Mouse (Mus musculus) forebrain, embryonic 15.5 days (tissue): ENCODE data around the gene Lmtk2. TPM values are rescaled to one million over a fixed set of nuclear protein-coding genes. Genes with fewer than 3 reads are reported as not detected.

Source experiments
- ATAC-seq: fragments of 200-750 bp; cut with Nextera tagmentation; replicated peaks from 2 replicates; pipeline ENCODE4 v1.8.0; 2017; ENCODE audit warnings: mild to moderate bottlenecking, moderate TSS enrichment, moderate library complexity
- H3K27ac ChIP-seq: fragments of 300-500 bp; sonication (generic); replicated peaks from 2 replicates; pipeline ENCODE4 v1.5.1; 2015; ENCODE audit warnings: mild to moderate bottlenecking, inconsistent platforms
- H3K27me3 ChIP-seq: fragments of 300-500 bp; sonication (generic); 2 replicates; pipeline ENCODE4 v1.6.1; 2015; ENCODE audit warnings: inconsistent platforms
- H3K36me3 ChIP-seq: fragments of 300-500 bp; sonication (generic); 2 replicates; pipeline ENCODE4 v1.6.1; 2015; ENCODE audit warnings: mild to moderate bottlenecking, inconsistent platforms
- H3K4me1 ChIP-seq: fragments of 300-500 bp; sonication (generic); 2 replicates; pipeline ENCODE4 v1.6.1; 2015; ENCODE audit warnings: inconsistent platforms
- H3K4me2 ChIP-seq: fragments of 300-500 bp; sonication (generic); replicated peaks from 2 replicates; pipeline ENCODE4 v1.6.1; 2015; ENCODE audit warnings: mild to moderate bottlenecking, inconsistent platforms
- H3K4me3 ChIP-seq: fragments of 300-500 bp; sonication (generic); 2 replicates; pipeline ENCODE4 v1.5.1; 2015; ENCODE audit warnings: mild to moderate bottlenecking, inconsistent platforms
- H3K9ac ChIP-seq: fragments of 300-500 bp; sonication (generic); replicated peaks from 2 replicates; pipeline ENCODE4 v1.6.1; 2015; ENCODE audit warnings: mild to moderate bottlenecking, inconsistent platforms
- H3K9me3 ChIP-seq: fragments of 300-500 bp; sonication (generic); 2 replicates; pipeline ENCODE4 v1.6.1; 2016; ENCODE audit warnings: inconsistent platforms
- WGBS: fragments of 180-500 bp; shearing (Covaris S2); methylation state at CpG from one replicate; pipeline ENCODE4 v1.1.7; 2015; ENCODE audit warnings: mixed read lengths; 5-methylcytosine and 5-hydroxymethylcytosine counted together
- polyA plus RNA-seq: library from polyadenylated mRNA; unstranded; fragments of >200 nt; fragmentation: Nextera tagmentation; extraction: Ambion mirVana; gene quantifications from 2 replicates; pipeline ENCODE4 v1.2.1, GENCODE M21; 2015

The Lmtk2 gene
- polyA plus RNA-seq, 1 experiment from 2014 or later, result 8.4 TPM

- 22% methylated on average over 7 of the region's 7 CpGs for WGBS
These were observed 54.3 kb downstream of the Lmtk2 start for GRCm38 (mm10) chr5:144154528-144154927.

GRCm38 (mm10) chr5:144158604-144159003 is 58.4 kb downstream of the Lmtk2 start:
- H3K36me3 ChIP-seq, result peaks cover 15% of the 10 kb centered on the region; the same call in 1 of the 2 replicates
- peak overlapping the region; percentile 65 for H3K27ac ChIP-seq
- H3K9me3 ChIP-seq, result no peaks in the 10 kb centered on the region
- H3K27me3 ChIP-seq, result no peaks in the 10 kb centered on the region
- peak; percentile 77 for ATAC-seq
- no peak overlapping the region for H3K4me2 ChIP-seq
- WGBS, result 17% methylated on average over 4 of the region's 4 CpGs
- H3K4me1 ChIP-seq, result peaks cover 7% of the 10 kb centered on the region
- H3K9ac ChIP-seq, result no peak overlapping the region
- no peak overlapping the region for H3K4me3 ChIP-seq

More at GRCm38 (mm10) chr5:144154528-144154927, 54.3 kb downstream of the Lmtk2 start:
- Histone ChIP-seq H3K4me2 (no peak overlapping the region), H3K27me3 (no peaks in the 10 kb centered on the region), H3K4me3 (no peak overlapping the region), H3K27ac (no peak overlapping the region), H3K36me3 (peaks cover 21% of the 10 kb centered on the region), H3K9me3 (no peaks in the 10 kb centered on the region), H3K4me1 (peaks cover 7% of the 10 kb centered on the region), H3K9ac (no peak overlapping the region)
- 0 out of 2 replicates have a peak, but pooled peaks have one; percentile 46 for ATAC-seq

GRCm38 (mm10) chr5:144159137-144159536 is 58.9 kb downstream of the Lmtk2 start:
- peaks cover 7% of the 10 kb centered on the region for H3K4me1 ChIP-seq
- H3K4me2 ChIP-seq, result no peak overlapping the region
- no peak for ATAC-seq
- 84% methylated on average over 8 of the region's 8 CpGs for WGBS
- H3K27ac ChIP-seq, result peak overlapping the region; percentile 65
- H3K36me3 ChIP-seq, result peaks cover 15% of the 10 kb centered on the region; the same call in 1 of the 2 replicates
- H3K9me3 ChIP-seq, result no peaks in the 10 kb centered on the region
- H3K4me3 ChIP-seq, result no peak overlapping the region
- H3K9ac ChIP-seq, result no peak overlapping the region
- H3K27me3 ChIP-seq, result no peaks in the 10 kb centered on the region

- Histone ChIP-seq H3K27ac (0 out of 2 replicates have a peak overlapping the region, but pooled peaks have one; percentile 12), H3K4me3 (no peak overlapping the region), H3K4me2 (no peak overlapping the region), H3K36me3 (peaks cover 22% of the 10 kb centered on the region), H3K27me3 (no peaks in the 10 kb centered on the region), H3K9me3 (no peaks in the 10 kb centered on the region), H3K4me1 (peaks cover 7% of the 10 kb centered on the region), H3K9ac (no peak overlapping the region)
- WGBS, result 85% methylated on average over 5 of the region's 5 CpGs
- no peak for ATAC-seq
These were observed 62.0 kb downstream of the Lmtk2 start for GRCm38 (mm10) chr5:144162080-144162812.

GRCm38 (mm10) chr5:144162813-144163517 is 62.7 kb downstream of the Lmtk2 start:
- Histone ChIP-seq H3K9ac (no peak overlapping the region), H3K4me2 (no peak overlapping the region), H3K27me3 (no peaks in the 10 kb centered on the region), H3K27ac (0 out of 2 replicates have a peak overlapping the region, but pooled peaks have one; percentile 12), H3K9me3 (no peaks in the 10 kb centered on the region), H3K4me3 (no peak overlapping the region), H3K4me1 (peaks cover 7% of the 10 kb centered on the region), H3K36me3 (peaks cover 20% of the 10 kb centered on the region)
- no peak for ATAC-seq
- 74% methylated on average over 10 of the region's 10 CpGs for WGBS

- no peak overlapping the region for H3K4me3 ChIP-seq
- no peak overlapping the region for H3K9ac ChIP-seq
- H3K36me3 ChIP-seq, result peaks cover 28% of the 10 kb centered on the region
- no peaks in the 10 kb centered on the region for H3K9me3 ChIP-seq
- H3K4me1 ChIP-seq, result peaks cover 6% of the 10 kb centered on the region; the same call in 1 of the 2 replicates
- no peak for ATAC-seq
- no peaks in the 10 kb centered on the region for H3K27me3 ChIP-seq
- H3K4me2 ChIP-seq, result no peak overlapping the region
- no peak overlapping the region for H3K27ac ChIP-seq
- 86% methylated on average over 3 of the region's 3 CpGs for WGBS
These were observed 65.5 kb downstream of the Lmtk2 start for GRCm38 (mm10) chr5:144165756-144166155.

- 56% methylated on average over 8 of the region's 8 CpGs for WGBS
- H3K27me3 ChIP-seq, result no peaks in the 10 kb centered on the region
- H3K4me1 ChIP-seq, result peaks cover 6% of the 10 kb centered on the region; the same call in 1 of the 2 replicates
- H3K4me3 ChIP-seq, result no peak overlapping the region
- no peak overlapping the region for H3K9ac ChIP-seq
- peaks cover 55% of the 10 kb centered on the region for H3K36me3 ChIP-seq
- H3K9me3 ChIP-seq, result no peaks in the 10 kb centered on the region
- H3K27ac ChIP-seq, result peak overlapping the region; percentile 19; the same call in 1 of the 2 replicates
- no peak for ATAC-seq
- H3K4me2 ChIP-seq, result no peak overlapping the region
These were observed 69.2 kb downstream of the Lmtk2 start for GRCm38 (mm10) chr5:144169275-144169975.

GRCm38 (mm10) chr5:144173648-144174047 is 73.4 kb downstream of the Lmtk2 start:
- Histone ChIP-seq H3K4me3 (no peak overlapping the region), H3K27ac (no peak overlapping the region), H3K9me3 (no peaks in the 10 kb centered on the region), H3K9ac (no peak overlapping the region), H3K4me1 (peaks cover 6% of the 10 kb centered on the region; the same call in 1 of the 2 replicates), H3K4me2 (no peak overlapping the region), H3K27me3 (no peaks in the 10 kb centered on the region), H3K36me3 (peaks cover 65% of the 10 kb centered on the region)
- ATAC-seq, result no peak
- 93% methylated on average over 18 of the region's 18 CpGs for WGBS

- H3K4me1 ChIP-seq, result no peaks in the 10 kb centered on the region
- H3K27ac ChIP-seq, result no peak overlapping the region
- no peaks in the 10 kb centered on the region for H3K9me3 ChIP-seq
- H3K36me3 ChIP-seq, result peaks cover 41% of the 10 kb centered on the region
- 75% methylated on average over 6 of the region's 6 CpGs for WGBS
- no peak for ATAC-seq
- H3K27me3 ChIP-seq, result no peaks in the 10 kb centered on the region
- no peak overlapping the region for H3K9ac ChIP-seq
- no peak overlapping the region for H3K4me3 ChIP-seq
- H3K4me2 ChIP-seq, result no peak overlapping the region
These were observed 78.0 kb downstream of the Lmtk2 start for GRCm38 (mm10) chr5:144178216-144178615.

- Histone ChIP-seq H3K4me2 (no peak overlapping the region), H3K4me1 (no peaks in the 10 kb centered on the region), H3K9me3 (no peaks in the 10 kb centered on the region), H3K27me3 (no peaks in the 10 kb centered on the region), H3K9ac (no peak overlapping the region), H3K4me3 (no peak overlapping the region), H3K27ac (no peak overlapping the region), H3K36me3 (peaks cover 25% of the 10 kb centered on the region)
- no peak for ATAC-seq
- 96% methylated on average over 7 of the region's 7 CpGs for WGBS
These were observed 81.0 kb downstream of the Lmtk2 start for GRCm38 (mm10) chr5:144181249-144181648.

- H3K9me3 ChIP-seq, result no peaks in the 10 kb centered on the region
- H3K9ac ChIP-seq, result no peak overlapping the region
- H3K4me3 ChIP-seq, result no peak overlapping the region
- peaks cover 24% of the 10 kb centered on the region for H3K36me3 ChIP-seq
- no peak overlapping the region for H3K4me2 ChIP-seq
- 84% methylated on average over 20 of the region's 20 CpGs for WGBS
- ATAC-seq, result no peak
- H3K27ac ChIP-seq, result no peak overlapping the region
- H3K4me1 ChIP-seq, result no peaks in the 10 kb centered on the region
- no peaks in the 10 kb centered on the region for H3K27me3 ChIP-seq
These were observed 82.5 kb downstream of the Lmtk2 start for GRCm38 (mm10) chr5:144182542-144183247.
